Comparison of ENCODE assay signal across 9 mouse cellular contexts in the genomic region with DNA sequence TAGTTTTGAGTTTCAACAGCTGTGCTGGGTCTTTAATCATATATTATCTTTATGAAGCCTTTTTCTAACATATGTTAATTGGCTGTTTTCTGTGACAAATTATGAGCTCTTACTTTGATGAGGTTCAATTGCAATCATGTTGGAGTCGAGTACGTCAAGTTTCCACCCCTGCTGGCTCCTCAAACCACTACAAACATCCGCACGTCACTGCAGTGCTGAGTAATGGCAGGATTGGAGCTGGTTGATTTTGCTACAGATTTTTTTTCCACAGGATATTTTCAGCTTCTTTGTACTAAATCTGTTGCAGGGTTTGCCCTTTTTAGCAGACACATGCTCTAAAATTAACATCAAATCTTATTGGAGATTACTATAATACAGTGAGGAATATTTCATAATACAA.
A peak's percentile ranks its signal among the peaks of the same experiment; 100 is the strongest.
DNase-seq lines count a peak whose midpoint lies in the region; ATAC-seq and TF ChIP-seq lines count a peak whose summit lies in the region.
"Had no signal": no experiment of that assay in that cellular context is flagged by ENCODE, and none has a peak within 500 bp of the region (broad histone marks: within the 10 kb centered on the region; RNA-seq: fewer than 3 reads in every experiment).

No protein-coding gene starts in this region.

- H3K9ac ChIP-seq in heart, embryonic 11.5 days (ENCODE audit: low read depth, low read length): 0 out of 2 replicates have a peak overlapping the region, but pooled peaks have one; percentile 10
- no peak overlapping the region for H3K9ac ChIP-seq in lung, embryonic 16.5 days (ENCODE audit: low read length)
- H3K9ac ChIP-seq in stomach, postnatal 0 days (ENCODE audit: low read length): no peak overlapping the region
- H3K9ac ChIP-seq: liver, embryonic 14.5 days had no signal

- no peak for TF ChIP-seq CTCF in stomach, postnatal 0 days (IDR thresholded peaks at IDR 0.05; ENCODE audit: low read depth)

- no peaks in the 10 kb centered on the region for H3K9me3 ChIP-seq in heart, embryonic 11.5 days (replicated peaks; ENCODE audit: control insufficient read depth, low read length)
- no peaks in the 10 kb centered on the region for H3K9me3 ChIP-seq in lung, embryonic 16.5 days (ENCODE audit: control insufficient read depth, low read length)
- H3K9me3 ChIP-seq in stomach, postnatal 0 days (ENCODE audit: control insufficient read depth, low read length): no peaks in the 10 kb centered on the region

- H3K27me3 ChIP-seq in heart, embryonic 11.5 days (ENCODE audit: control insufficient read depth, insufficient read depth, low read length): no peaks in the 10 kb centered on the region
- no peaks in the 10 kb centered on the region for H3K27me3 ChIP-seq in lung, embryonic 16.5 days (ENCODE audit: control insufficient read depth, insufficient read depth, low read depth, low read length)
- H3K27me3 ChIP-seq in stomach, postnatal 0 days (ENCODE audit: control insufficient read depth, insufficient read depth, low read length): no peaks in the 10 kb centered on the region

- peaks cover 45% of the 10 kb centered on the region for H3K4me1 ChIP-seq in heart, embryonic 11.5 days (ENCODE audit: control insufficient read depth, insufficient read depth, low read length)
- peaks cover 9% of the 10 kb centered on the region; the same call in 1 of the 2 replicates for H3K4me1 ChIP-seq in lung, embryonic 16.5 days (replicated peaks; ENCODE audit: control insufficient read depth, insufficient read depth, low read length)
- no peaks in the 10 kb centered on the region for H3K4me1 ChIP-seq in stomach, postnatal 0 days (replicated peaks; ENCODE audit: control insufficient read depth, insufficient read depth)

- H3K4me3 ChIP-seq in heart, embryonic 11.5 days (ENCODE audit: low read depth, low read length): no peak overlapping the region
- no peak overlapping the region for H3K4me3 ChIP-seq in lung, embryonic 16.5 days (ENCODE audit: low read length)
- H3K4me3 ChIP-seq in stomach, postnatal 0 days (ENCODE audit: low read depth, low read length): no peak overlapping the region

- no peaks in the 10 kb centered on the region for H3K36me3 ChIP-seq in heart, embryonic 11.5 days (ENCODE audit: control insufficient read depth, insufficient read depth, low read length)
- no peaks in the 10 kb centered on the region for H3K36me3 ChIP-seq in lung, embryonic 16.5 days (ENCODE audit: control insufficient read depth, insufficient read depth, low read length)
- H3K36me3 ChIP-seq in stomach, postnatal 0 days (ENCODE audit: control insufficient read depth, insufficient read depth, low read length): no peaks in the 10 kb centered on the region

- peak overlapping the region; percentile 84 for H3K27ac ChIP-seq in heart, embryonic 11.5 days (ENCODE audit: low read depth, low read length)
- peak overlapping the region; percentile 57; the same call in 1 of the 2 replicates for H3K27ac ChIP-seq in lung, embryonic 16.5 days (ENCODE audit: low read length)
- no peak overlapping the region for H3K27ac ChIP-seq in stomach, postnatal 0 days (replicated peaks)
- H3K27ac ChIP-seq: liver, embryonic 14.5 days had no signal

- TF ChIP-seq EP300 in stomach, postnatal 0 days (optimal IDR thresholded peaks at IDR 0.05): no peak

- peak overlapping the region; percentile 50 for H3K4me2 ChIP-seq in heart, embryonic 11.5 days
- no peak overlapping the region for H3K4me2 ChIP-seq in lung, embryonic 16.5 days (ENCODE audit: low read depth, low read length)
- H3K4me2 ChIP-seq in stomach, postnatal 0 days (replicated peaks; ENCODE audit: low read depth): no peak overlapping the region

- peak; percentile 42 to 49 for DNase-seq in heart, adult 18-20 months
- DNase-seq in heart, adult 8-10 months (ENCODE audit: low spot score): no peak
- peak; percentile 7 to 31 for DNase-seq in CD8-positive naive resting alpha-beta T cell, adult 2 months (ENCODE audit: low read depth in 2 of 2, low spot score in 2 of 2)
- DNase-seq in stomach, postnatal 0 days (ENCODE audit: low spot score): no peak
- DNase-seq in urinary bladder, postnatal 36 days (ENCODE audit: low spot score in 2 of 2): no peak
- no peak for DNase-seq in right cerebral cortex, postnatal 4 days

- no peak for ATAC-seq in heart, embryonic 11.5 days (replicated peaks; ENCODE audit: insufficient number of reproducible peaks, low FRiP score, low TSS enrichment)
- ATAC-seq in lung, embryonic 16.5 days (ENCODE audit: low read depth): peak; percentile 77; the same call in 1 of the 2 replicates
- ATAC-seq in stomach, postnatal 0 days (ENCODE audit: low FRiP score, low TSS enrichment): no peak

- WGBS in heart, embryonic 11.5 days (ENCODE audit: insufficient replicate concordance): 16% methylated on average over 4 of the region's 4 CpGs
- WGBS in lung, embryonic 16.5 days: 15% methylated on average over 4 of the region's 4 CpGs
- WGBS in stomach, postnatal 0 days: 42% methylated on average over 4 of the region's 4 CpGs

Comparison
In these comparisons a context has a peak if more than half of its experiments do, and no peak if none do; other contexts are left out.
1. DNase-seq: peak in heart, adult 18-20 months (2 of 2) and CD8-positive naive resting alpha-beta T cell, adult 2 months (2 of 2); none in heart, adult 8-10 months (single experiment), stomach, postnatal 0 days (single experiment), urinary bladder, postnatal 36 days (0 of 2) and right cerebral cortex, postnatal 4 days (single experiment).